Mouse (Mus musculus): ENCODE data around the gene Zmiz1.

- TF ChIP-seq CTCF (conservative IDR thresholded peaks at IDR 0.05; ENCODE audit: low read length) (no peak), POU5F1 (IDR thresholded peaks at IDR 0.05; ENCODE audit: borderline replicate concordance, low read length) (no peak)
Measured at GRCm38 (mm10) chr14:25521500-25521899, 62.5 kb downstream of the Zmiz1 start.
